Mouse (Mus musculus) kidney, postnatal 25 days (tissue): ENCODE results near the gene Slc52a3.

ENCODE experiments used
- DNase-seq, 2 experiments: peaks; one replicate each; pipeline ENCODE4 v3.0.0; 2021; ENCODE audit warnings: mixed read lengths in 2 of 2

The Slc52a3 gene

DNA sequence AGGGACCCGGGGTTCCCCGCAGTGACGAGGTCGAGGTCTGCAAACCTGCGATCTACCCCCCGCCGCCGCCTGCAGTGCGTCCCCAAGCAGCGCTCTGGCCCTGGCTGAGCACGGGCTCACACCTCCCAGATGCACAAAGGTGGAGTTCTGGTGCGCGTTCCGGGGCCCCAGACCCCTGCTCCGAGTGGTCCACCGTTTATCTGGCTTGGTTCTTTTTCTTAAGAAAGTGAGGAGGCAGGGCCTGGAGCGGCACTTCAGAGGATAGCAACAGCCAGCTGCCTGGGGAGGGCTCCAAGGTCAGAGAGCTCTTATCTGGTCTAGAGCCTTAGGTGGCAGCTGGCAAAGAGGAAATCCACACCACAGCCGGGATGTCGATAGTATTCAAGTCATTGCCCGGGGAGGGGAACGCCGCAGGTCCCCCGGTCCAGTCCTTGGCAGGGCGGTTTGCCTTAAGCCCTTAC, 52.7 kb downstream of the Slc52a3 start:
- no peak for DNase-seq

GRCm38 (mm10) chr2:152049611-152050270, 53.4 kb downstream of the Slc52a3 start:
- DNase-seq, result no peak

- DNase-seq, result no peak
These were observed 54.0 kb downstream of the Slc52a3 start for GRCm38 (mm10) chr2:152050316-152050715.

DNA sequence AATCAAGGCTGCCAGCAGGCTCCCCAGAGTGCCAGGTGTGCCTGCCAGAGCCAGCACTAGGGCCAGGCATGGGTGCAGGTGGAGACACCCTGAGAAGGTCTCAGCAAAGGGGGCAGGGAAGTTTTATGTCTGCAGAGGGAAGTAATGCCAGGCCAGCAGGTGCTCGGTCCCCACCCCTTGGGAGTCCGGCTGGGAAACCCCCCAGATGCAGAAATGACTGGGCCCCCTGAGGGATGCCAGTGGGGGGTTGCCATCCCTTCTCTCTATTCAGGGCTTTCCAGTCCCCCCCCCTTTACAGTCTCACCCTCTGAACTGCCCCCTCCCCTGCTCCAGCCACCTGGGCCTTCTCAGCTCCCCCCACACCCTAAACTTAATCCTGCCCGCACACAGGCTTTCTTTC, 55.7 kb downstream of the Slc52a3 start:
- DNase-seq, result no peak

DNA sequence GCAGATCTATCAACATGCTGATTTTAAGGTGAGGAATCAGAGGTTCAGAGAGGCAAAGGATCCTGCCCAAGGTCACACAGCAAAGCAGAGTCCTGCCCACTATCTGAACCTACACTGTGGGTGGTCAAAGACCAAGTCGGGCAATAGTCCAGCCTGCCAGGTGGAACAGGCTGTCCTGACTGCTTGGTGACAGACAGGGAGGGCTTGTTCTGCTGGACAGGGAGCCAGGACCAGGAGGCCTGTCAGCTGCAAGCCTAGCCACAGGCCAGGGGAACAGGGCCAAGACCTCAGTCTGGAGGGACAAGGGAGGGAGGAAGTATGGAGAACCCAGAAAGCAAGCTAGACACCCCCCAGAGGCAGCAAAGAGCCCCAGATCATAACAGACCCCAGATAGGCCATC, 59.1 kb downstream of the Slc52a3 start:
- no peak for DNase-seq

DNA sequence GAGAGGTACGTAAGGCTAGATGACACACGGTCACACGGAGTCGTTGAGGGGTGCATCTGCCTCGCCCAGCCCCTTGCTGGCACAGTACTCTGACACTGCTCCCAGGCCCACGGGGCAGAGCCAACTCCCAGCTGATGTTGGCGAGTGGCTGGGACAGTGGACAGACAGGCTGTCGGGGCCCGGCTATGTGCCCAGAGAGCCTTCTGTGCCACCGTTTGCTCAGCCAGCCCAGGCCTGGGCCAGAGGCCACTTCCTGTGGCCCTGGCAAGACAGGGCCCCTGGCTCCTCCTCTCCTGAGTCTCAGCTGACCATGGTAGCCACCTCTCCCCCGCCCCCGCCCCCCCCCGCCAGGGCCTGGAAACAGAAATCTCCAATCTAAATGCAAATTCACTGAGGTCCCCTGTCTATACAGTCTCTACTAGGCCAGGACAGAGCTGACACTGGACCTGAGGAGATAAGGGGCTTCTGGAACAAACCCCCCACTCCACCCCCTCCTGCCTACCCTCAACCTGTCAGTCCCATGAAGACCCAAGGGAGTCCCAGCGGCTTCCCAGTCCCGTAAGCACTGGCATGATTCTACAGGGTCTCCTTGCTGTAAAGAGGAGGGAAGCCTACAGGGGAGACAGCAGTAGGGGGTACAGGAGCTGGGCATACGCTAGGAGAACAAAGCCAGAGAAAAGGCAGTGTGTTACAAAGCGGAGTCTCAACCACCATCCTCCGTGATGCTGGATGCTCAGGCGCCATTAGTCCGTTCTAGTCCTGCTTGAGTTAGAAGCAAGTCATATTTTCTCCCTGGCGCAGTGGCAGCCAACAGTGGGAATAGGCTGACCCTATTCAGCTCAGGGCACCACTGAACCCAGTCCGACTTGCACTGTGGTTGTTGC, 60.3 kb downstream of the Slc52a3 start:
- DNase-seq, result no peak

- DNase-seq, result no peak
These were observed 60.9 kb downstream of the Slc52a3 start for GRCm38 (mm10) chr2:152057252-152057563.
